Mouse (Mus musculus): ENCODE data around the gene Ccdc163.

GRCm38 (mm10) chr4:116792453-116792852, 84.1 kb downstream of the Ccdc163 start:
- TF ChIP-seq CTCF (IDR thresholded peaks at IDR 0.05; ENCODE audit: borderline replicate concordance, extremely low read depth, insufficient read depth, insufficient read length) (no peak), POLR2A (IDR thresholded peaks at IDR 0.05; ENCODE audit: borderline replicate concordance, extremely low read depth, insufficient read depth, insufficient read length, poor library complexity, severe bottlenecking) (no peak)

All from brain, embryonic 14.5 days (tissue).